Mouse (Mus musculus): ENCODE measurements around the gene Gm10260.

DNA sequence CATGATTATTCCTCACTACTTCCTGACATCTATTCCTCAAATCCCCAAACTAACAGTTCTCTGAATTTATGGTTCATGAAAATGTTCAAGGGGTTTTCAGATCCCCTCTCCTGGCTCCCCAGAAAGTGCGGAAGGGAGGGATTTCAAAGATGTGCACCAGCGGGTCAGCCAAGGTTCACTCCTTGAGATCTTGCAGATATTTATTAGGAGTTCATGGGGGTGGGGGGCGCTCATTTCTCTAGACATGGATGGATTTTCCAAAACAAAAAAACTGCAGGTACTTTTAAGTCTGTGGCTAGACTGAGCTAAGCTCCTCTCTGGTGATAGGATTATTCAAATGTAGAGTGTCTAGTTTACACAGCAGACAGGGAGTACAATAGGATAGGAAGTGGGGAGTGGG lies 8.4 kb upstream of the Gm10260 start:
- TF ChIP-seq POLR2A (IDR thresholded peaks at IDR 0.05; ENCODE audit: borderline replicate concordance, extremely low read depth, low read depth, low read length) (no peak), CTCF (IDR thresholded peaks at IDR 0.05; ENCODE audit: insufficient read depth, low read length) (no peak)
